Mouse (Mus musculus) layer of hippocampus, adult 11-12 months (tissue): ENCODE results near the gene Ly6g6e.
A peak's percentile ranks its signal among the peaks of the same experiment; 100 is the strongest.
"Not testable (repeated sequence)": the region's sequence is repeated elsewhere in the genome, so short reads cannot be mapped to it uniquely, and the experiment has no call there.

ENCODE experiments used
- DNase-seq: peaks from one replicate; pipeline ENCODE4 v3.0.0; 2022; ENCODE audit warnings: low spot score

The Ly6g6e gene

DNA sequence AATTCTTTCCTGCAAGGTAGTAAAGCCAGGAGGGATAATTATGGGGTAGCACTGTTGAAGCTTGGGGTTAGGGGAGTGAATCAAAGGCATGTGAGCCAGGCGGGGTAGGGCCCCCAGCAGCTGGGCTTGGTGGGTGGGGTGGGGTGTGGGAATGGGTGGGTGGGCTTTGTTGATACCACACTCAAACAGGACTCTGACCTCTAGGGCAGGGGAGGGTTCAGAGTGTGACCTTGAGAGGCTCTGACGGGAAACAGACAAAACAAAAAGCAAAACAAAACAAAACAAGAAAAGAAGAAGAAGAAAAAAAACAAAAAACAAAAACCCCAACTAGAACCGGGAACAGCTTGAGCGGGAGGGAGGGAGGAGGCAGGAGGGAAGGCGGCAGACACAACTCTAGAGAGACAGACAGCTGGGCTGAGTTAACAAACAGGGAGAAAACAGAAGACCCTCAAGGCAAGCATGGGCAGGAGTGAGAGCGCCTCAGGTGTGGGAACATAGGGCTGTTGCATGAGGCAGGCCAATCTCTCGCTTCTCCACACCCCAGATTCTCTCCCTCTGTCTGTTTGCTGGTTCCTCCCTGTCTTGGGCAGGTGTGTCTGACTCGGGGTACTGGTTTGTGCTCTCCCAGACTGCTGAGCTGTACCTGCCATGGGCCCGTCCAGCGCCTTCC is at the start of gene Ly6g6e:
Gene Ly6g6e (plus strand): TSS at position 396 of the 670 bp plus-strand sequence.
- DNase-seq, result no peak

DNA sequence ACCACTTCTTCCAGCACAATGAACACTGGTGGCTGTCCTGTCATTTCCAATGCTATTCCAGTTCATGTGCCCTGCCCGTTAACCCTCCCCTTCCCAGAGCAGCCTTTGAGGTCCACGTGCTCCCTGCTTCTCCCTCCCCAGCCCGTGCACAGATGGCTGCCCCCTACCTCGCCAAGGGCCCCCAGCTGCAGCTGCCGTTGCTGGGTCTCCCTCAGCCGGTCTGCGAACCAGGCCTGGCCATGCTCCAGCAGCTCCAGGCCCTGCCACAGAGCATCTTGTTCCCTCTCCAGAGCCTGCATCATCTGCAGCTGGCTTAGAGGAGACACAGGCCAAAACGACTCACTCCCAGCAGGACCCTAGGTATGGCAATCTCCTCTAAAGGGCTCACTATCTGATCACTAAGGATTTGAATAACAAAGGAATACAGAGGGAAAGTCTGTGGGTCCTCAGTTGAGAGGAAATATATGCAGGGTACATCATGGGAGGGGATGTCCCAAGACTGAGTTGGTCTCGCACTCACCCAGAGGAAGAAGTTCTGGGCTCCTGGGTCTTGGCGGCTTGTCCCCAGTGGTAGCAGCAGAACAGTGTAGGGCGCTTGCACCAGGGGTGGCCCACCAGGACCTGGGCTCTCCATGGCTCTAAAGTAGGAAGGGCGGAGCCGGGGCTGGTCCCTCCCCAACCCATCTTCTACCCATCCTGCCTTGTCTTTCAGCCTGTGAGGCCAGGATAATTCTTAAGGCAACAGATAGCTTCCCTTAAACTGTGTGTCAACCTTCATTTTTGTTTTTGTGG is 49.2 kb upstream of the Ly6g6e start, which contains the start of gene Sapcd1:
Gene Sapcd1 (minus strand): TSS at position 740 of the 792 bp plus-strand sequence.
- peak; percentile 61 for DNase-seq

DNA sequence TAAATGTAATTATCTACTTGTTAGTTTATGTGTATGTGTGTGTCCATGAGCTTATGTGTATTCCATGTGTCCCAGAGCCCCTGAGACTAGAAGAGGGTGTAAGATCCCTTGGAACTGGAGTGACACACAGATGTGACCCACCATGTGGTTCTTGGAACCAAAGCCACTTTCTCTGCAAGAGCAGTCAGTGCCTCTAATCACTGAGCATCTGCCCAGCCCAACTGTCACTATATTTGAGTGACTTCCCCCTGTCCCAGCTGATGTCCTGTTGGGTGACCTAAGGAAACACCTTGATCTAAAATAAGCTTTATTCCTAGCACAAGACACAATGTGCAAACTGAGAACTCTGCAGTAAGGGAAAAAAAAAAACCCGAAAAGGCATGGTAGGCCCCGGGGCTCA is 48.4 kb upstream of the Ly6g6e start:
- DNase-seq, result no peak

DNA sequence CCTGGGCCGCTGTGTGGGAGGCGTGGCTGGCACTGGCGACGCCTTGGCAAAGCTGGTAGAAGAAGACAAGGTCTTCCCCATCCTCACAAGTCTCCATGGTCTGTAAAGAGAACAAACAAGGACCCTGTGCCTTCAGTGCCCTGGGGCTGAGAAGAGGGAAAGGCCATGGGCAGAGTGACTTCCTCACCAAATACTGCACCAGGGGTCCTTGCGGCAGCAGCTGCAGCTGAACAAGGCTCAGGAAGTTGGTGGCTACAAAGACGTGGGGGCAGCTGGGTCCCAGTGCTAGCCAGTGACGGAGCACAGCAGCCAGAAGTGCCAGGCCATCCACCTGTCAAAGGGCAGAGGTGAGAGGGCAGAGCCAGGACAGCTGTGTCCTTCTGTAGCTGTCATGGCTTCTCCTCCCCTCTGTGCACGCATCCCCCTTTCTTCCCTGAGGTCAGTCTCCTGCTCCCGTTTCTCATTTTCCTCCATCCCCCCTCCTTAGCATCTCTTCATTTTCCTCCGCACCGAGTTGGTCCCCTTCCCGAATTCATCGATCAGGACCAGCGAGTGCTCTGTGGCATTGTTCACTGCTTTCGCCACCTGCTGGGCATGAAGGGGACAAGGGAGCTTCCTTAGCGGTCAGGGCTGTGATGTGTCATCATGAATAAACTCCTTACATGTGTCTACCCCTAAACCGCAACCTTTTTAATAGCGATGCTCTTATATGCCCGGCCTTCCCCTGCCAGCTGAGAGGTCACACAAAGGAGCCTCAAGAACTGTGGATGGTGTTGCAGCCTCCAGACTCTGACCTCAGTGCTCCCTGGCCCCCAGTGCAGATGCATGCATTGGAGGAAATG is 46.8 kb upstream of the Ly6g6e start:
- no peak for DNase-seq

- DNase-seq, result no peak
Observed at GRCm38 (mm10) chr17:35031272-35031671, 45.4 kb upstream of the Ly6g6e start.

- DNase-seq, result no peak
Observed at GRCm38 (mm10) chr17:35031880-35032279, 44.8 kb upstream of the Ly6g6e start.

DNA sequence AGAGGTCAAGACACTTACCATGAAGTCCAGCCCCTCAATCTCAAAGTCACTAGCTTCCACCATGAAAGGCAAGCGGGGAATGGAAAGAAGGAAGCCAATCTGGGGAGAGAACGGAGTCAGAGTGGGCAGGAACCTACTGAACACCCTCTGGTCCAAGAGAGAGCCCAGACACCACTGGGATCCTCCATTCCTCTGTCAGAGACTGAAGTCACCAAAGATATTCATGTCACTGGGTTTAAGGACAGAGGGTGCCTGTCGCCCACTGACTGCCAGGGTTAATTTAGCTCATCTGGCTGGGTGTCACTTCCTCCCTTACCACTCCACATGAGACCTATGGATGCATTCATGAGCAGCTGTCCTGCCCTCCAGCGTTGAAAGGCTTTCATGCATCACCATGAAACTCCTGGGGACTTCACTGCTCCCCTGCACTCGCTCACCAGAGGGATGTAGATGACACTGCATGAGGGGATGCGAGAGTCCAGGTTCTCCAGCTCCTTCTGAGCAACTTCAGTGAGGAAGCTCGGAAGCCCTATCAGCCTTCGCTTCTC is 44.3 kb upstream of the Ly6g6e start:
- DNase-seq, result no peak

DNA sequence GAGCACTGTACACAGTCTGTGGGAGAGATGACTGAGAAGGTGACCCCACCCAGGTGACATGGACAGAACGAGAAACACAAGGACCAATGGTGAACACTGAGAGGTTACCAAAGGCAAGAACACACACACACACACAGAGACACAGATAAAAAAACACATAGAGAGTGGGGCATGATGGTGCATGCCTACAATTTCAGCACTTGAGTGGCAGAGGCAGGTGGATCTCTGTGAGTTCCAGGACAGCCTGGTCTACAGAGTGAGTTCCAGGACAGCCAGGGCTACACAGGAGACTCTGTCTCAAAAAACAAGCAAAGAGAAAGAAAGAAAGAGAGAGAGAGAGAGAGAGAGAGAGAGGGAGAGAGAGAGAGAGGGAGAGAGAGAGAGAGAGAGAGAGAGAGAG is 43.0 kb upstream of the Ly6g6e start:
- not testable (repeated sequence) for DNase-seq

GRCm38 (mm10) chr17:35034896-35035295 is 41.8 kb upstream of the Ly6g6e start:
- no peak for DNase-seq

DNA sequence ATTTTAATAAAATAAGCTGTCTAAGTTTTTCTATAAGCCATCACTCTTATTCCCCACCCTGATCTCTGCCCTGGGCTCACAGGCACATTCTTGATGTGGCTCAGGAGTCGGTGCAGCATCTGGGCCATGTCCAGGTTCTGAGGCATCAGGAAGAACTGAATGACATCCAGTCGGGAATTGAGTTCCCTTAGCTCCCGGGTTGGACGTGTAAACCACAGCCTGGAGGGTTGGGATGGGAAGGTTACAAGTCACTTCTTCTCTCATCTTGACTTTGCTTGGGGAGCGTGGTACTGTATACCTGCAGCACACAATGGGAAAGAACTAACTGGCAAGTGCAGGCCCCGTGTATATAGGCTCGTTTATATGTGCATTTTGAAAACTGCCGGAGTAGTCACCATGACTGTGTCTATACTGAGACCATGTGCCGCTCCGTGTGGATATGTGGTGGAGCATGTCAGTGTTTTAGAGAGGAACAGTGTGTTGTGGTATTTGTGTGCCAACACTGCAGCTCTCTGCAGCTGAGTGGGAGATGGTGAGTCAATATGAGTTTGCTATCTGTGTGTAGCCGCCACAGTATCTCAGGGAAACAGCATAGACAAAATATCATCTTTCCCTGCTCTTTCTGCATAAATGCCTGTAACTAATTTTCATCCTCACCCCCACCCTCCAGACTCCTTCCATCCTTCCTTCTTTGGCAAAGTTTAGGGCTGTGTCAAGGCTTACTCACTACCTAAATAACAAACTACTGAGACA is 37.4 kb upstream of the Ly6g6e start:
- DNase-seq, result peak; percentile 54

- DNase-seq, result no peak
Observed at GRCm38 (mm10) chr17:35043794-35044193, 32.9 kb upstream of the Ly6g6e start.

DNA sequence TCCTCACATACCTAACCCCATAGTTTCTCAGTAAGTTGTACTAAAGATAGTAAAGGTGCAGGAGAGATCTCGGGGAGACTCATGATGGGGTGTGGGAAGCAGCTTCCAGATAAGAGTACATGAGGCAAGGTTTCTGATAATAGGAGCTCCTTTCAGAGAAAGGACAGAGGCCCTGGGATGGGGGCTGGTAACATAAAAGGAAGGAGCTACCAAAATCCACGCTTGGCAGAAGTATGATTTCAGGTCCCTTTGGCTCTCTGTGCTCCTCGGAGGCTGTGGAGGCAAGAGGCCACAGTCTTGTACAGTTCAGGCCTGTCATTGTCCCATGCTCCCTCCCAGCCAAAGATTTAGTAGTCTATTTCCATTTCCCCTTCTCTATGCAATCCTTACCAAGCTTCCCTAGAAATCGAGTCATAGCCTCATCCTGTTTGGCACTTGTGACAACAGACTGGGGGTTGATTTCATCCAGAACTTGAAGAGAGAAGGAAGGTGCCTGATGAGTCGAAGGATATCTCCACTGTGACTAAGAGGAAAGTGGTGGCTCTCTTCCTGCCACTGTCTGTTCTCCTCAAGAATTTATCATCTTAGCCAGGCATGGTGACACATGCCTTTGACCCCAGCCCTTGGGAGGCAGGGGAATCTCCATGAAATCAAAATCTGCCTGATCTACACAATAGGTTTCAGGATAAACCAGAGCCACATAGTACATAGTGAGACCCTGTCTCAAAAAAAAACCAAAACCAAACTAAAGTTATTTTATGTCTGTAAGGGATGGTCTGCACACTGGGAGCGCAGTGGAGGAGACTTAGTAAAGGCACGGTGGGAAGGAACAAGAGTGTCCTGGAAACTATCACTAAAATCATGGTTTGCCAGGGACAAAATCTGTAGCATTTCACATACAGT is 31.5 kb upstream of the Ly6g6e start:
- DNase-seq, result no peak

GRCm38 (mm10) chr17:35045807-35046680 is 30.7 kb upstream of the Ly6g6e start:
- DNase-seq, result no peak

GRCm38 (mm10) chr17:35046681-35047455 is 29.8 kb upstream of the Ly6g6e start, which contains the start of gene Msh5:
TSS of gene Msh5 (minus strand) at chr17:35046745.
- peak; percentile 95 for DNase-seq

DNA sequence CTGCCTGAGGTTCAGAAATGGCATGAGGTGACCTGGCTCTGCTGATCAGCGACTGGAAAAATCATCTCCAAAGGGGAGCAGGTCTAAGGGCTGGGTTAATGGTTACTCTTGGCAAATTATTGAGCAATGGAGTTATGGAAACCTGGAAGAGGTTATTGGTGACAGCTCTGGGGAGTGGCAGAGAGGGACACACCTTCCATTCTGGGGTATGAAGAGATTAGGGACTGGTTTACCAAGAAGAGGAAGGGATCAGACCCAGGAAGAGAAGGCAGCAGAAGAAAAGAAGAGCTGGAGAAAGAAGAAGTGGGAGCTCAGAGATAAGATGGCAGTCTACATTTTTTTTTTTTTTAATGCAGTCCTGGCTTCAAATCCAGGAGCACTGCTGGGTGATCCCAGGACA is 29.0 kb upstream of the Ly6g6e start:
- no peak for DNase-seq

- DNase-seq, result no peak
Observed at GRCm38 (mm10) chr17:35048149-35048931, 28.4 kb upstream of the Ly6g6e start.

DNA sequence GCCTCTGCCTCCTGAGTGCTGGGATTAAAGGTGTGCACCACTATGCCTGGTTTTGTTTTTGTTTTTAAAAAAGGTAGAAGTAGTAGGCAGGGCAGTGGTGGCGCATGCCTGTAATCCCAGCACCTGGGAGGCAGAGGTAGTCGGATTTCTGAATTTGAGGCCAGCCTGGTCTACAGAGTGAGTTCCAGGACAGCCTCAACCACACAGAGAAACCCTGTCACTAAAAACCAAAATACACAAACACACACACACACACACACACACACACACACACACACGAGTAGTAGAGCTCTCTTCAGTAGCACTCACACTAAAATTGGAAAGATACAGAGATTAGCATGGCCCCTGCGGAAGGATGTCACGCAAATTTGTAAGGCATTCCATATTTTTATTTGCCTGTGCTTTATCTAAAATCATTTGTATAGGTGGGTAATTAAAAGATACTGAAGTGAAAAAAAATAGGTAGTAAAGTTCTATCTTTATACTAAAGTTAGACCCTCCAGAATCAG is 27.7 kb upstream of the Ly6g6e start:
- DNase-seq, result no peak
